Mouse (Mus musculus) kidney, adult 11 months (tissue): ENCODE measurements at regions not wholly inside any gene's neighbourhood (a gene's known extent, or its start where the extent isn't known, plus 50 kb on each side); places are given as distances from the start of the nearest gene placed in this dataset.
"Not testable (repeated sequence)": the region's sequence is repeated elsewhere in the genome, so short reads cannot be mapped to it uniquely, and the experiment has no call there.

ENCODE experiments used
- DNase-seq: peaks from one replicate; pipeline ENCODE4 v3.0.0; 2022

DNA sequence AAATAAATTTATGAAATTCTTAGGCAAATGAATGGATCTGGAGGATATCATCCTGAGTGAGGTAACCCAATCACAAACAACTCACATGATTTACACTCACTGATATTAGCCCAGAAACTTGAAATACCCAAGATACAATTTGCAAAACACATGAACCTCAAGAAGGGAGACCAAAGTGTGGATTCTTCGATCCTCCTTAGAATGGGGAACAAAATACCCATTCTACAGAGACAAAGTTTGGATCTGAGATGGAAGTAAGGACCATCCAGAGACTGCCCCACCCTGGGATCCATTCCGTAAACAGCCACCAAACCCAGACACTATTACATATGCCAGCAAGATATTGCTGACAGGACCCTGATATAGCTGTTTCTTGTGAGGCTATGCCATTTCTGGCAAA is 971.2 kb downstream of the Agbl1 start:
- DNase-seq, result not testable (repeated sequence)

DNA sequence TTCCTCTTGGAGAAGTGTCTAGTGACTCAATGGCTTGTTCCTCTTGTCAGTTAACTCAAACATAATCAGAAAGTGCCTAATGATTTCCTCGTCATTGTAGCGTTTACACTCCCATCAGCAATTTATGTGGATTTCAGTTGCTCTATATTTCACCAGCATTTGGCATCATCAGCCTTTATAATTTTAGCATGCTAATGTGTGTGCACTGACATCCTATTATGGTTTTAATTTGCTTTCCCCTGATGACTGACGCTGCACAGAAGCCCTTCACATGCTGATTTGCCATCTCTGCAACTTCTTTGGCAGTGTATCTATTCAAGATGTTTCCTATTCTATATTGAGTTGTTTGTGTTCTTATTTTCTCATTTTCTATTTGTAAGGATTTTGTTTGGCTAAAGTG is 975.9 kb downstream of the Agbl1 start:
- no peak for DNase-seq

- no peak for DNase-seq
These were observed 1019.7 kb downstream of the Agbl1 start for GRCm38 (mm10) chr7:77249391-77249790.

- no peak for DNase-seq
These were observed 1058.0 kb downstream of the Agbl1 start for GRCm38 (mm10) chr7:77287657-77288056.

DNA sequence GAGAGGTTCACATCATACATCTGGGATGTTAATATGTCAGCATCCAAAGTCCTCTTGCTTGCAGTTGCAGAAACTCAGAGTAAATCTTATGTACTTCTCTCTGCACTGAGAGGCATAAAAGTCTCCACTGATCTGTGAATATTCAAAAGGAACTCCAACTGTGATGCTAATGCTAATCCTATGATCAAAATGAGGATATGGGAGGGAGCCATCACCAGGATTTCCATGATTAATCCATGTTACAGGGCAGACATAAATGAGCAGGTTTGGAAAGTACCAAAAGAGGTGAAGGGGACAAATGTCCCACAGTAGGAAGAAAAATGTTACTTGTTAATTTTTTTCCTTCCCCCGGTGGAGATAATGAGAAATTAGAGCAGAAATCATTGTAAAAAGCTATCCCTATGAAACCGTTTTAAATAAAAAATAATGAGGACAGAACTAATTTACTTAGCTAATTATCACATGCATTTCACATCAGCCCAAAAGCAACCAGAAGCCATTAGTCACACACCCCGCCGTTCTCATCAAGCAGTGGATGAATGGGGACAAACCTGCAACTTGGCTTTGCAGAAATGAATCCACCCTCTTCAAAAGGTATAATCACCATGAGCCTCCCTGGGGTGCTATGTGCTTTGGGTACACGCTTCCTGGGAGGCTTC is 1065.4 kb downstream of the Agbl1 start:
- DNase-seq, result no peak

- peak; percentile 11 for DNase-seq
These were observed 1073.5 kb downstream of the Agbl1 start for GRCm38 (mm10) chr7:77303227-77303626.

- no peak for DNase-seq
These were observed 1074.2 kb downstream of the Agbl1 start for GRCm38 (mm10) chr7:77303935-77304334.

- no peak for DNase-seq
These were observed 1075.8 kb downstream of the Agbl1 start for GRCm38 (mm10) chr7:77305471-77305870.

GRCm38 (mm10) chr7:77311661-77312060 is 1082.0 kb downstream of the Agbl1 start:
- DNase-seq, result no peak

DNA sequence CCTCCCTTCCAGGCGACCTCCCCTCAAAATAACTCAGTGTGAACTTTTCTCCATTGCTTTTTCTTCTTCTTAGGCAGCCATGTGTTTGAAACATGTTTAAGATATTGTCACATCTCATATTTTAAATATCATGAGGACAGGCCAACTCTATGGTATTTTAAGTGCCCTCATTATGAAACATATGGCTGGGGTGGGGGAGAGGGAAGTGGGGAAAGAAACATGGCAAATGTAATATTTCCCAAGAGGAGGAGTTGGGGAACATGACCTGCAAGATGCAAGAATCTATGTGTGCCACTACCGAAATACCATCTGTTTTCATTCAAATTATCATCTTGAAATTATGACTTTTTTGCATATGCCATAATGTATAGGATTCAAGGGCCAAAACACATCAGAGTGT is 1095.5 kb downstream of the Agbl1 start:
- DNase-seq, result no peak

DNA sequence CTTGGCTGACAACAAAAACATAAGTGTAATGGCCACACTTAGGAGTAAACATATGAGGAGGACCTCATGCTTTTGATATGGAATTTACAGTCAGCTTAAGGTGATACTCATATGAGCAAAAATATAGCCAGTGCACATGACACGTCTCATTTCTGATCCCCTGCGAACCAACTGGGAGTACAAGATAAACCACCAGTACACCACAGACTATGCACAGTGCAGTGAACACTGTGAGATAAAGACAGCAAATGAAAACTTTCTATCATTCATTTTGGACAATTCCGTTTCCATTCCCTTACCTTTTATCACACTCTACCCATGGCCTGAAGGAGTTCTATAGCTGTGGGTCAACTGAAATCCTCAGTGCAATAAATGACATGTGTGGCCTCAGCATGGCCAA is 1097.1 kb downstream of the Agbl1 start:
- DNase-seq, result no peak

DNA sequence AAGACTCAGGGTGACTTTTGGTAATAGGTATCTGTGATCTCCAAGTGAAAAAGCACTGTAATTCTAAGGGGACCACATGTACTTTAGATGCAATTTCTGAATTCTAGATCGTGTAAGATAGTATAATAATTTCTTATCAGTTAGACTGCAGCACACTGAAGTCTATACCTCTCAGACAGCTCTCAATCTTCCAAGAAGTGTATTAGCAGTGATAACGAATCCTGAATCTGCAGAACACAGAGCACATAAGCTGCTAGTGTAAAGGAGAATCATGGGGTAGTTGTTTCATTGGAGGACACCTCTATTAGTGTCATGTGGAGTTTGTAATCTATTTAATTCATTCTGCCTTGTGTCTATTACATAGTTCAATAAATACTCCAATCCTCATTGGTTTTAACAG is 1097.8 kb downstream of the Agbl1 start:
- DNase-seq, result no peak

- DNase-seq, result no peak
These were observed 1108.9 kb downstream of the Agbl1 start for GRCm38 (mm10) chr7:77338630-77339029.
